Mouse (Mus musculus) olfactory bulb, adult 2 months (tissue): ENCODE data around the gene Ankfn1.

Experiments used
- CTCF ChIP-seq: fragments of 200-500 bp; IDR thresholded peaks from 2 replicates; pipeline ENCODE4 v1.5.1; 2012; ENCODE audit warnings: low read depth, mild to moderate bottlenecking, low read length, moderate library complexity; ENCODE audit not compliant: insufficient read depth
- POLR2A ChIP-seq: fragments of 200-500 bp; IDR thresholded peaks from 2 replicates; pipeline ENCODE4 v1.6.1; 2012; ENCODE audit warnings: mild to moderate bottlenecking, low read depth, low read length, moderate library complexity; ENCODE audit not compliant: insufficient read depth

GRCm38 (mm10) chr11:89538376-89538775 lies 239.1 kb downstream of the Ankfn1 start:
- TF ChIP-seq CTCF, result no peak
- no peak for TF ChIP-seq POLR2A
